Mouse (Mus musculus): ENCODE measurements at regions not wholly inside any gene's neighbourhood (a gene's known extent, or its start where the extent isn't known, plus 50 kb on each side); places are given as distances from the start of the nearest gene placed in this dataset.

DNA sequence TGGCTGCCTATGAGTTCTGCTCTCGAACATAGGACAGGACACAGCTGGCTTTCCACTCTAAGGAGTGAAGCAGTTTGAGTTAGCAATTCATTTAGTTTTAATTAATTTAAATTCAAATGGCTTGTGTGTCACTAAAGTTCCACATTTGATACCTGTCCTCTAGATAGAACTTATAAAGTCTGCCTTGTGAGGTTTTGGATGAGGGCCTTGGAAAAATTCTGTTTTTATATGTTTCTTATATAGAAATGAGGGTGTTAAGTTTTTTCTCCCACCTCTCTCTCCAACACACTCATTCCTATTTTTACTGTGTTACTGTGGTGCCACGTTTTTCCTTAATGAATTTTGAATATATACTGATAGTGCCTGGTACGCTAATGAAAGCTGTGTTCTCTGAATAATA lies 371.3 kb upstream of the Lcorl start:
- TF ChIP-seq CTCF (IDR thresholded peaks at IDR 0.05; ENCODE audit: low read depth, low read length): no peak
- no peak for TF ChIP-seq POLR2A (IDR thresholded peaks at IDR 0.05; ENCODE audit: extremely low read depth, insufficient read depth, low read length)
